Mouse (Mus musculus): ENCODE data around the gene Adh1.

Adh1 gene

GRCm38 (mm10) chr3:138260721-138261669 lies at the start of gene Adh1:
TSS of gene Adh1 (plus strand) at chr3:138260991.
- ATAC-seq (ENCODE audit: low TSS enrichment) = no peak

- ATAC-seq (ENCODE audit: low TSS enrichment) = no peak
Measured at GRCm38 (mm10) chr3:138212431-138212951, 48.3 kb upstream of the Adh1 start.

DNA sequence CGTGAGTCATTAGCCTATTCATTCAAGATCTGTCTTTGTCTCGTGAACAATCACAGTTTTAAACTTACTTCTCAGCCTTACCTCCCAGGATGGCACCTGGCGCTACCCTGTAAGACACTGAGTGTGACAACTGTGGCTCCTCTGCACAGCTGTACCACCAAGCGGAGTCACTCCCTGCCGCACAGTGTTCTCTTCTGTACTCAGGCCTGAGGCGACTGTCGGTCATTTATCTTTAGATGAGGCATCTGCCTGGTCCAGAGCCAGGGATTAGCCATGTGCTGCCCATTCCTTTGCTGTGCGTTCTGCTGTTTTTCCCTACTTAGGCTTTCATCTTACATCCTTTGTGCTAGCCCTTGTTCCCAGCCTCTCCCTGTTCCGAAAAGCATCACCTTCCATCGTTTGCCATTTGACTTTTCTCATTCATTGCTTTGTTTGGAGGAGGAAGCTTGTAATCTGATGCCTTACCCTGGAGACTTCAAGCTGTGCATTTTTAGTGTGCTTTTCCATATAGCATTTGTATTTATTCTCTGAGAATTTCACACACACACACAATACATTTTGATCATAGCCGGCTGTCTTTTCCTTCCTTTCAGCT lies 45.3 kb upstream of the Adh1 start:
- ATAC-seq (ENCODE audit: low TSS enrichment) = no peak

DNA sequence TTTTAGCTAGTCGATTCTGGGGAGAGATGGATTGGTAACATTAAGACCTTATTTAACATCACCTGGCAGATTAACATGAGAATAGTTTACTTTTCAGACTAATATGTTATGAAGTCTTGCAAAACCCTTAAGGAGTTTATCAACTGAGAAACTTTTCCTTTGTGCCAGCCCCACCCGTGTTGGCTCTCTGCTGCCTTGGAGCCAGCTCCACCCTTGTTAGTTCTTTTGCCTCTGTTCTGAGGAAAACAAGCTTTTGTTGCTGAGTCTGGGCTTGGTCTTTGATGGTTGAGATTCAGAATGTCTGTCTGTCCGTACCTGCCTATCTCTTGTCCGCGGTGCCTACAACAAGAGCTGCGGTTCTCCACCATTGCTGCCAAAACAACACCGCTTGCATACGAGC lies 44.7 kb upstream of the Adh1 start:
- ATAC-seq (ENCODE audit: low TSS enrichment) = no peak

GRCm38 (mm10) chr3:138217631-138218264 lies 43.0 kb upstream of the Adh1 start, which contains the start of gene Adh7:
TSS of gene Adh7 (plus strand) at chr3:138217760.
- ATAC-seq (ENCODE audit: low TSS enrichment) = no peak

- ATAC-seq (ENCODE audit: low TSS enrichment) = no peak
Measured at GRCm38 (mm10) chr3:138221116-138221515, 39.7 kb upstream of the Adh1 start.

DNA sequence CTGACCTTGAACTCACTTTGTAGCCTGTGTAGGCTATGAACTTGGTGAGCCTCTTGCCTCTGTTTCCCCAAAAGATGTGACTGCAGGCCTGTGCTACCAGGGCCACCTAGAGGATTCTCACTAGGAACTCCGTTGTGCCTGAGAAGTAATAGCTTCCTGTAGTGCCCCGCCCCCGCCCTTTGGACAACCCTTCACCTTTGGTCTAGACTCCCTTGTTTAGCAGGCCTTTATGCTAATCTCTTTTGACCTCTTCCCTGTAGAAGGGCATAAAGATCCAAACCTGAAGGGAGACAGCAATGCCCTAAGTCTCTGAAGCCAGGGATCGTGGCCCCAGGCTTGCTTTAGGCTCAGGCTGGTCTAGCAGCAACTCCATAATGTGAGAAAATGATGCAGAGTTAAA lies 38.3 kb upstream of the Adh1 start:
- ATAC-seq (ENCODE audit: low TSS enrichment) = no peak

GRCm38 (mm10) chr3:138222952-138223351 lies 37.8 kb upstream of the Adh1 start:
- ATAC-seq (ENCODE audit: low TSS enrichment) = peak; percentile 78

- no peak for ATAC-seq (ENCODE audit: low TSS enrichment)
Measured at GRCm38 (mm10) chr3:138224363-138224954, 36.3 kb upstream of the Adh1 start.

GRCm38 (mm10) chr3:138225331-138225730 lies 35.5 kb upstream of the Adh1 start:
- ATAC-seq (ENCODE audit: low TSS enrichment) = no peak

- no peak for ATAC-seq (ENCODE audit: low TSS enrichment)
Measured at GRCm38 (mm10) chr3:138225853-138226252, 34.9 kb upstream of the Adh1 start.

GRCm38 (mm10) chr3:138226476-138226875 lies 34.3 kb upstream of the Adh1 start:
- no peak for ATAC-seq (ENCODE audit: low TSS enrichment)

GRCm38 (mm10) chr3:138227082-138227481 lies 33.7 kb upstream of the Adh1 start:
- ATAC-seq (ENCODE audit: low TSS enrichment) = no peak

DNA sequence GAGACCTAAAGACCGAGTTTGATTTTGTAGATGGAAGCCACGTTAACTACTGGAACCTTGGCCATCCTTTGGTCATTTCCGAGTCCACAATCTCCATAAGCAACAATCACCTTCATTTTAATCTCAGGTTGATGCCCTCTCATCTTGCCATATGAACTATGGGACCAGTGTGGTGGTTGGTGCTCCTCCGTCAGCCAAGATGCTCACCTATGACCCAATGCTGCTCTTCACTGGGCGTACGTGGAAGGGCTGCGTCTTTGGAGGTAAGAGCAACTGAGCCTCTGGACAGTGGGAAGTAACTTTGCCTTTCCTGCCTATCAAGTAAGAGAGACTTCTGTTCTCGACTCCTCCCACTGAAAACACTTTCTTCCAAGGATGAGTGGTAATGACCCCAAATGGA lies 33.0 kb upstream of the Adh1 start:
- no peak for ATAC-seq (ENCODE audit: low TSS enrichment)

GRCm38 (mm10) chr3:138229448-138229847 lies 31.3 kb upstream of the Adh1 start:
- no peak for ATAC-seq (ENCODE audit: low TSS enrichment)

DNA sequence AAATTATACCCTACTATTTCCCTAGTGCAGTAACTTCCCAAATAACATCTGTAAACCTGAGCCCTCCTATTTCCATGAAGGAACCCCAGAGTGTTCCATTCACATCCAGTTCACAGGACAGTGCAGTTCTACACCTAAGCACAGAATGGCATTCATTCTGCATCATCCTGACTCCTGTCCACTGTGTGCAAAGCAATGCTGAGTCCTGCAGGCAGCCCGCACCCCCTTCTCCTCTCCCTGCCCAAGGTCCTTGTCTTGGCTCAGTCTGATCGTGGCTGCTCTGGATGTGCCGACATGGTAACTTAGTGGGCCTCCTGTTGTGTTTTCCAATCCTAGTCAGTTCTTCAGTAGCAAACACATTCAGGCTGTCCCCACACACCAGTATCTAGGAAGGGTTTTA lies 30.5 kb upstream of the Adh1 start:
- no peak for ATAC-seq (ENCODE audit: low TSS enrichment)

DNA sequence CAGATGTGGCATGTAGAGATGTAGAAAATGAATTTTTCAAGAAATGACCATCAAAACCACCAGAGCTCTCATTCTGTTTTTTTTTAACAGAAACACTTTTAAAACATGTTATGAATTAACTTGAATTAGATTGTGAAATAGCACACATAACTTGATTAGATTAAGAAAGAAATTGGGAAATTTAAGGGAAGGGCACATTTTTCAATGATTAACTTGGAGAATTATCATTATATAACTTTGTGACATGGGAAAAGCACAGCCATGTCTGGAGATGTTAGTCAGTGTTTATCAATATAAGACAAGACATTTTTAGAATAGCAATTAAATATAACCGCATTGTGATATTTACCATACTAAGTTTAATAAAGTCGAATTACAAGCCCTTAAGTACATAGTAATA lies 29.3 kb upstream of the Adh1 start:
- ATAC-seq (ENCODE audit: low TSS enrichment) = no peak

- peak; percentile 16; the same call in 1 of the 2 replicates for ATAC-seq (ENCODE audit: low TSS enrichment)
Measured at GRCm38 (mm10) chr3:138236546-138237163, 24.1 kb upstream of the Adh1 start.

- ATAC-seq (ENCODE audit: low TSS enrichment) = no peak
Measured at GRCm38 (mm10) chr3:138238046-138238445, 22.7 kb upstream of the Adh1 start.

GRCm38 (mm10) chr3:138239461-138239860 lies 21.3 kb upstream of the Adh1 start:
- no peak for ATAC-seq (ENCODE audit: low TSS enrichment)

GRCm38 (mm10) chr3:138240411-138240810 lies 20.4 kb upstream of the Adh1 start:
- ATAC-seq (ENCODE audit: low TSS enrichment) = no peak

GRCm38 (mm10) chr3:138240942-138241341 lies 19.8 kb upstream of the Adh1 start:
- ATAC-seq (ENCODE audit: low TSS enrichment) = no peak

All from frontal cortex, adult (tissue).